23 mouse cellular contexts compared by ENCODE assay signal in the genomic region with DNA sequence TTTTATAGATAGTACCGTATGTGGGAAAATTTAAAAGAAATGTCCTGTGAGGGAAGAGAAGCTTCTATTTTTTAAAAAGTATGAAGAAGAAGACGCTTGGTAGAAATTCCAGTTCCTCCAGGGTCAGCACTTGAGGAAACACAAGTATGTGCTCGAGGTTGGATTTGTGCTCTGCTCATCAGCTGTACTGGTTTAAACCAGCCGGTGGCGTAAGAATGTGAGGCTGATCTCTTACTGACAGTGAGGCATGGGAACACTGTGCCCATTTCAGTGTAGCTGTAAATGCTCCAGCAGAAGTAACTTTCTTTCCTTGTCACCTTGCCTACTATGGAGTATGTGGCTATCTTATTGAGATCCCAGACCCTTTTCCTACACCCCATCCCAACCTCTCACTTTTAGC.
DNase-seq lines count a peak whose midpoint lies in the region; ATAC-seq and TF ChIP-seq lines count a peak whose summit lies in the region.
"Had no signal": no experiment of that assay in that cellular context is flagged by ENCODE, and none has a peak within 500 bp of the region (broad histone marks: within the 10 kb centered on the region; RNA-seq: fewer than 3 reads in every experiment).

No protein-coding gene starts in this region.

- 0 out of 2 replicates have a peak overlapping the region, but pooled peaks have one; percentile 27 for H3K27ac ChIP-seq in kidney, postnatal 0 days
- H3K27ac ChIP-seq in lung, embryonic 15.5 days: peak overlapping the region; percentile 91
- H3K27ac ChIP-seq in lung, postnatal 0 days (ENCODE audit: low read length): peak overlapping the region; percentile 84
- H3K27ac ChIP-seq: hindbrain, embryonic 12.5 days; hindbrain, postnatal 0 days; intestine, embryonic 15.5 days; liver, embryonic 14.5 days had no signal

- ATAC-seq in kidney, postnatal 0 days (replicated peaks; ENCODE audit: low FRiP score, low read depth): no peak
- no peak for ATAC-seq in lung, embryonic 15.5 days (ENCODE audit: borderline replicate concordance, extremely low read depth, low FRiP score, low TSS enrichment)
- peak; percentile 39; the same call in 1 of the 2 replicates for ATAC-seq in lung, postnatal 0 days
- ATAC-seq: forebrain, embryonic 14.5 days; hindbrain, postnatal 0 days; intestine, embryonic 15.5 days had no signal

- peak; percentile 7; the same call in 1 of the 2 replicates for TF ChIP-seq EP300 in lung, postnatal 0 days (IDR thresholded peaks at IDR 0.05)

- peaks cover 22% of the 10 kb centered on the region; the same call in 1 of the 2 replicates for H3K4me1 ChIP-seq in kidney, postnatal 0 days (replicated peaks; ENCODE audit: insufficient read depth, low read length)
- peaks cover 50% of the 10 kb centered on the region for H3K4me1 ChIP-seq in lung, embryonic 15.5 days
- peaks cover 10% of the 10 kb centered on the region; the same call in 1 of the 2 replicates for H3K4me1 ChIP-seq in lung, postnatal 0 days (ENCODE audit: insufficient read depth, low read depth, low read length)

- no peak overlapping the region for H3K4me2 ChIP-seq in kidney, postnatal 0 days (ENCODE audit: low read length)
- H3K4me2 ChIP-seq in lung, embryonic 15.5 days: no peak overlapping the region
- no peak overlapping the region for H3K4me2 ChIP-seq in lung, postnatal 0 days (replicated peaks; ENCODE audit: low read depth, low read length)
- H3K4me2 ChIP-seq: hindbrain, embryonic 12.5 days; intestine, embryonic 15.5 days; stomach, embryonic 15.5 days had no signal

- no peaks in the 10 kb centered on the region for H3K27me3 ChIP-seq in kidney, postnatal 0 days (ENCODE audit: insufficient read depth, low read length)
- no peaks in the 10 kb centered on the region for H3K27me3 ChIP-seq in lung, embryonic 15.5 days
- no peaks in the 10 kb centered on the region for H3K27me3 ChIP-seq in lung, postnatal 0 days (replicated peaks; ENCODE audit: insufficient read depth, low read length)
- H3K27me3 ChIP-seq: hindbrain, embryonic 12.5 days; intestine, embryonic 15.5 days; stomach, embryonic 15.5 days had no signal

- 92% methylated on average over 5 of the region's 5 CpGs for WGBS in kidney, postnatal 0 days
- WGBS in lung, embryonic 15.5 days: 51% methylated on average over 5 of the region's 5 CpGs
- WGBS in lung, postnatal 0 days: 49% methylated on average over 5 of the region's 5 CpGs

- no peak overlapping the region for H3K4me3 ChIP-seq in kidney, postnatal 0 days (replicated peaks; ENCODE audit: low read depth, low read length)
- no peak overlapping the region for H3K4me3 ChIP-seq in lung, embryonic 15.5 days
- H3K4me3 ChIP-seq in lung, postnatal 0 days (ENCODE audit: low read depth, low read length): no peak overlapping the region
- H3K4me3 ChIP-seq: hindbrain, embryonic 12.5 days; intestine, embryonic 15.5 days; stomach, embryonic 15.5 days had no signal

- TF ChIP-seq CTCF in kidney, postnatal 0 days (IDR thresholded peaks at IDR 0.05; ENCODE audit: low read depth): no peak
- peak; percentile 53 for TF ChIP-seq CTCF in lung, postnatal 0 days (IDR thresholded peaks at IDR 0.05)

- no peaks in the 10 kb centered on the region for H3K9me3 ChIP-seq in kidney, postnatal 0 days (replicated peaks; ENCODE audit: low read length)
- H3K9me3 ChIP-seq in lung, embryonic 15.5 days: no peaks in the 10 kb centered on the region
- H3K9me3 ChIP-seq in lung, postnatal 0 days (ENCODE audit: low read length): no peaks in the 10 kb centered on the region
- H3K9me3 ChIP-seq: hindbrain, embryonic 12.5 days; intestine, embryonic 15.5 days; stomach, embryonic 15.5 days had no signal

- H3K9ac ChIP-seq in kidney, postnatal 0 days (ENCODE audit: low read depth, low read length): no peak overlapping the region
- no peak overlapping the region for H3K9ac ChIP-seq in lung, embryonic 15.5 days
- H3K9ac ChIP-seq in lung, postnatal 0 days (replicated peaks; ENCODE audit: low read depth): no peak overlapping the region
- H3K9ac ChIP-seq: hindbrain, embryonic 12.5 days; intestine, embryonic 15.5 days; liver, embryonic 14.5 days; stomach, embryonic 15.5 days had no signal

- peaks cover 19% of the 10 kb centered on the region for H3K36me3 ChIP-seq in kidney, postnatal 0 days (ENCODE audit: insufficient read depth, low read length)
- H3K36me3 ChIP-seq in lung, embryonic 15.5 days: peaks cover 36% of the 10 kb centered on the region
- H3K36me3 ChIP-seq in lung, postnatal 0 days (ENCODE audit: insufficient read depth, low read length): peaks cover 39% of the 10 kb centered on the region
- H3K36me3 ChIP-seq: hindbrain, embryonic 12.5 days had no signal

- DNase-seq in kidney, postnatal 0 days (ENCODE audit: low spot score): no peak
- no peak for DNase-seq in kidney, adult 9 months
- DNase-seq in lung, postnatal 25 days (ENCODE audit: low spot score): no peak
- peak; percentile 74 for DNase-seq in lung, postnatal 0 days (ENCODE audit: low spot score)
- DNase-seq in right cerebral cortex, postnatal 25 days: no peak
- DNase-seq: adrenal gland, postnatal 25 days; B cell, adult 2 months; cerebellum, adult 11-12 months; cerebellum, adult 9-11 months; heart, postnatal 36 days; kidney, postnatal 36 days; layer of hippocampus, postnatal 36 days; liver; midbrain, embryonic 14.5 days; retina, postnatal 1 day; right cerebral cortex, postnatal 14 days had no signal

Comparison
In these comparisons a context has a peak if more than half of its experiments do, and no peak if none do; other contexts are left out.
1. H3K27ac ChIP-seq: peak in every context shown above with its lines; median percentile 91 in lung, embryonic 15.5 days; 84 in lung, postnatal 0 days; 27 in kidney, postnatal 0 days.